Mouse (Mus musculus): ENCODE measurements at regions not wholly inside any gene's neighbourhood (a gene's known extent, or its start where the extent isn't known, plus 50 kb on each side); places are given as distances from the start of the nearest gene placed in this dataset.

- TF ChIP-seq POLR2A (IDR thresholded peaks at IDR 0.05; ENCODE audit: low read depth, low read length) (no peak), UBTF (IDR thresholded peaks at IDR 0.05; ENCODE audit: low read depth, low read length) (no peak), CTCF (conservative IDR thresholded peaks at IDR 0.05 in 1 of 2, IDR thresholded peaks at IDR 0.05 in 1 of 2; ENCODE audit: low read depth in 2 of 2, low read length in 2 of 2) (no peak), E2F4 (IDR thresholded peaks at IDR 0.05; ENCODE audit: insufficient replicate concordance, low read depth, low read length) (no peak), MAZ (IDR thresholded peaks at IDR 0.05; ENCODE audit: low read depth, low read length) (no peak)
Measured at GRCm38 (mm10) chr17:79781262-79781661, 66.4 kb upstream of the Cyp1b1 start.

All from CH12.LX (cell line).